In genomic region chr8:112348323-112348722, GRCm38 (mm10) we compare ENCODE assay signal across 10 mouse cellular contexts.
A peak's percentile ranks its signal among the peaks of the same experiment; 100 is the strongest.
DNase-seq lines count a peak whose midpoint lies in the region; ATAC-seq and TF ChIP-seq lines count a peak whose summit lies in the region.
"Had no signal": no experiment of that assay in that cellular context is flagged by ENCODE, and none has a peak within 500 bp of the region (broad histone marks: within the 10 kb centered on the region; RNA-seq: fewer than 3 reads in every experiment).

No protein-coding gene starts in this region.

- H3K36me3 ChIP-seq in hindbrain, embryonic 16.5 days (ENCODE audit: control insufficient read depth, insufficient read depth, low read length) = no peaks in the 10 kb centered on the region

- H3K27ac ChIP-seq in layer of hippocampus, adult 2 months = no peak overlapping the region
- no peak overlapping the region for H3K27ac ChIP-seq in hindbrain, embryonic 16.5 days (ENCODE audit: low read depth, low read length)

- 0 out of 2 replicates have a peak, but pooled peaks cover 3% of the 10 kb centered on the region for H3K9me3 ChIP-seq in hindbrain, embryonic 16.5 days (ENCODE audit: control insufficient read depth, low read length)

- peak; percentile 68 for TF ChIP-seq CTCF in layer of hippocampus, adult 2 months (conservative IDR thresholded peaks at IDR 0.05)

- no peaks in the 10 kb centered on the region; the same call in 1 of the 2 replicates for H3K4me1 ChIP-seq in hindbrain, embryonic 16.5 days (ENCODE audit: control insufficient read depth, insufficient read depth, low read depth, low read length)

- 31% methylated on average over 5 of the region's 5 CpGs for WGBS in hindbrain, embryonic 16.5 days

- H3K4me3 ChIP-seq in layer of hippocampus, adult 2 months = no peak overlapping the region
- no peak overlapping the region for H3K4me3 ChIP-seq in hindbrain, embryonic 16.5 days (ENCODE audit: low read length)

- H3K9ac ChIP-seq in hindbrain, embryonic 16.5 days (ENCODE audit: low read depth, low read length) = no peak overlapping the region

- H3K4me2 ChIP-seq in hindbrain, embryonic 16.5 days (ENCODE audit: low read length) = peak overlapping the region; percentile 14; the same call in 1 of the 2 replicates

- no peaks in the 10 kb centered on the region for H3K27me3 ChIP-seq in hindbrain, embryonic 16.5 days (replicated peaks; ENCODE audit: control insufficient read depth, insufficient read depth, low read length)

- DNase-seq in layer of hippocampus, adult 2 months (ENCODE audit: low spot score in 2 of 2) = peak; percentile 3 to 21
- no peak for DNase-seq in layer of hippocampus, adult 11-12 months (ENCODE audit: low spot score)
- DNase-seq in embryo, embryonic 11 days = peak; percentile 78
- peak; percentile 8 for DNase-seq in retina, adult 2 months (ENCODE audit: low read depth, low spot score)
- no peak for DNase-seq in testis, postnatal 10 days (ENCODE audit: low spot score)
- no peak for DNase-seq in gastrocnemius, postnatal 14 days
- no peak for DNase-seq in kidney, postnatal 25 days
- DNase-seq: cerebellum, postnatal 36 days; lung, adult 2 months had no signal

- ATAC-seq in hindbrain, embryonic 16.5 days = 0 out of 2 replicates have a peak, but pooled peaks have one; percentile 34

- intact Hi-C loops in gastrocnemius, postnatal 14 days (cut with DNase I; ENCODE audit: low total_unique reads) = no loop called here

Comparison
In these comparisons a context has a peak if more than half of its experiments do, and no peak if none do; other contexts are left out.
1. DNase-seq: peak in layer of hippocampus, adult 2 months (2 of 2), embryo, embryonic 11 days (single experiment) and retina, adult 2 months (single experiment); none in layer of hippocampus, adult 11-12 months (single experiment), testis, postnatal 10 days (single experiment), gastrocnemius, postnatal 14 days (single experiment) and kidney, postnatal 25 days (0 of 2).